Mouse (Mus musculus): ENCODE results near the gene Get4. TPM values are rescaled to one million over a fixed set of nuclear protein-coding genes. Genes with fewer than 3 reads are reported as not detected.

The Get4 gene
- polyA plus RNA-seq, 1 experiment from 2014 or later, result 138 TPM

DNA sequence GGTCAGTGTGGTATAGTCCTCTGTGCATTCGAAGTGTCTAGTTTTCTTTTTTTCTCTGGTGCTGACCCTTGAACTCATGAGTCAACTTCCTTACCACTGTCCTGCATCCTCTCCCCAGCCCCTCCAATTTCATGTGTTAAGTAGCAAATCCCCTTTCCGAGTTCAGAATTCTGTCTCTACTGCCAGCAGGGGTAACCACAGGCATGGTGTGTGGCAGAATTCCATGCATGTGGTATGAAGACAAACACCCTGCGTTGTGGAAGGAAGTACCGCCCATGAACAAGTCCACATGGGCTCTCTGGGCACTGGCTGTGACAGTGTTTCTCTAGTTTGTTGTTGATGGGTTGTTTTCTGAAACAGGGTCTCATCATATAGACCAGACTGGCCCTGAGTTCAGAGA lies 15.5 kb downstream of the Get4 start:
- Histone ChIP-seq H3K27me3 (no peaks in the 10 kb centered on the region), H3K4me1 (peaks cover 8% of the 10 kb centered on the region), H3K27ac (no peak overlapping the region), H3K4me3 (replicated peaks) (no peak overlapping the region), H3K4me2 (no peak overlapping the region), H3K36me3 (replicated peaks) (peaks cover 66% of the 10 kb centered on the region), H3K9me3 (no peaks in the 10 kb centered on the region), H3K9ac (no peak overlapping the region)
- ATAC-seq (ENCODE audit: low FRiP score), result no peak
- WGBS, result 87% methylated on average over 4 of the region's 4 CpGs

DNA sequence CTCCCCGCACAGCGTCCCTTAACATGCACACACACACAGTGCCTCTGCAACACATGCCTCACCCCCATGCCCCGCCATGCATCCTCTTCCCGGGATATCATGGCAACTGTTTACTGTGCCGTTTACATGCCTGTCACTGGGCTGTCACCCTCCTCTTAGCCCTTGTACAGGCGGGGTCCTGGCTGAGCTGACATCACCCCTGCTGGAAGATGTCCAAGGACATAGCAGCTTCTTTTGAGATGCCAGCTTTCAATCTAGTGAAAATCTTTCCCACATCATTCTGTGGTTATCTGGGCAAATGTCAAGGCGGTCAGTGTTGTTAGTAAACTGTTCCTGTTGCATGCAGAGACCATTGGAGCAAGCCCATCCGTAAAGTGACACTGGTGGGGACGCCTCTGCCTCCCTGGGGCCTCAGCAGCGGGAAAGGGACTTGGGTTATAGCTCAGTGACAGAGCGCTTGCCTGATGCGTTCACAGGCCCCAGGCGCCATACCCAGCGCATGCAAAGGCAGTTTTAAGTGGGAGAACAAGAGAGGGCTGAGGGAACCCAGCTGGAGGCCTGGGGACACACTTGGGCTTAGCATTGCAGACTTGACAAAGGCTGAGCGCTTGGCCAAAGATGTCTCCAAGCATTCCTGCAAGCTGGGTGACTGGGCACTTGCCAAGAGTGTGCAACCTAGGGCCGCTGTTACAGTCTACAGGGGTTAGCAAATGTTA lies 18.8 kb downstream of the Get4 start:
- Histone ChIP-seq H3K9me3 (no peaks in the 10 kb centered on the region), H3K9ac (no peak overlapping the region), H3K4me1 (peaks cover 8% of the 10 kb centered on the region), H3K4me2 (no peak overlapping the region), H3K27me3 (no peaks in the 10 kb centered on the region), H3K27ac (0 out of 2 replicates have a peak overlapping the region, but pooled peaks have one; percentile 42), H3K4me3 (replicated peaks) (no peak overlapping the region), H3K36me3 (replicated peaks) (peaks cover 33% of the 10 kb centered on the region)
- WGBS, result 70% methylated on average over 16 of the region's 16 CpGs
- ATAC-seq (ENCODE audit: low FRiP score), result no peak

DNA sequence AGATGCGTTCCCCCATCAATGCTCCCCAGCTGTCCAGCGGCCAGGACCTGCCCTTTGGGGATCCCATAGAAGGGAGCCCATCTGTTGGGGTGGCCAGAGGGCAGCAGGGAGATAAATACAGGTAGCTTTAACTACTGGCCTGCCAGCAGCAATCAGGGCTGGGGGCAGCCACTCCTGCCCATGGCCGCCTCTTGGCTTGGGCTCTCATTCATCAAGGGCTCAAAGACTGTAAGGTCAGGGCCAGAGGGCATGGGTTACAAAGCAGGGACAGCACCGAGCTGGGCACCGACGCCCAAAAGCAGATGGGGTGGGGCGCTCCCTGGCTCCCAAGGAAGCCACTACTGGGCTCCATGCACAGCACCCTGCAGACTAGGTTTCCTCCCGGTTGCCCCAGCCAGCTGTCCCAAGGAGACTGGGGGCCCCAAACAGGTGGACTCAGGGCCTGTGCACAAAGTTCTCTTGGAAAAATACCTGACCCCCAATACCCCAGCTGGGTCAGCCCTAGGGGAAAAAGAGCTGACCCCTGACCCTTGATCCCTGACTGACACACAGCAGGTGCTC lies 19.9 kb downstream of the Get4 start:
- Histone ChIP-seq H3K27ac (no peak overlapping the region), H3K27me3 (no peaks in the 10 kb centered on the region), H3K36me3 (replicated peaks) (peaks cover 22% of the 10 kb centered on the region), H3K4me2 (no peak overlapping the region), H3K4me1 (peaks cover 8% of the 10 kb centered on the region), H3K4me3 (replicated peaks) (no peak overlapping the region), H3K9me3 (no peaks in the 10 kb centered on the region), H3K9ac (no peak overlapping the region)
- WGBS, result 61% methylated on average over 8 of the region's 8 CpGs
- ATAC-seq (ENCODE audit: low FRiP score), result no peak

DNA sequence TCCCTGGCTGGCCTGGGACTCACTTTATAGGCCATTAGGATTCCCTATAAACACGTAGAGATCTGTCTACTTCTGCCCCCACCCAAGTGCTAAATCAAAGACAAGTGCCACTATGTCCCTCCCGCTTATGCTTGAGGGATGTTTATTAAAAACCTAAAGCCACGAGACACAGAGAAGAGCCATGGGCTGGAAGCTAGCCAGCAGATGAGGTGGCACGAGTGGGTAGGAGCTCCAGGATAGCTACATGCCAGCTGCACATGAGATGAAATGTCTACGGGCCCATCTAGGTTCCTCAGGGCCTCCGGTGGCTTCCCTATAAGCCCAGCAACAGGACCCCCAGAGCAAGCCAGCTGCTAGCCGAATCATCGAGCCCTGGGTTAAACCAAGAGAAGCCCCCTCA lies 25.2 kb downstream of the Get4 start:
- Histone ChIP-seq H3K9ac (no peak overlapping the region), H3K9me3 (no peaks in the 10 kb centered on the region), H3K4me1 (no peaks in the 10 kb centered on the region), H3K27ac (no peak overlapping the region), H3K4me2 (no peak overlapping the region), H3K36me3 (replicated peaks) (no peaks in the 10 kb centered on the region), H3K27me3 (peaks cover 4% of the 10 kb centered on the region; the same call in 1 of the 2 replicates), H3K4me3 (replicated peaks) (no peak overlapping the region)
- WGBS, result 87% methylated on average over 8 of the region's 8 CpGs
- ATAC-seq (ENCODE audit: low FRiP score), result no peak

DNA sequence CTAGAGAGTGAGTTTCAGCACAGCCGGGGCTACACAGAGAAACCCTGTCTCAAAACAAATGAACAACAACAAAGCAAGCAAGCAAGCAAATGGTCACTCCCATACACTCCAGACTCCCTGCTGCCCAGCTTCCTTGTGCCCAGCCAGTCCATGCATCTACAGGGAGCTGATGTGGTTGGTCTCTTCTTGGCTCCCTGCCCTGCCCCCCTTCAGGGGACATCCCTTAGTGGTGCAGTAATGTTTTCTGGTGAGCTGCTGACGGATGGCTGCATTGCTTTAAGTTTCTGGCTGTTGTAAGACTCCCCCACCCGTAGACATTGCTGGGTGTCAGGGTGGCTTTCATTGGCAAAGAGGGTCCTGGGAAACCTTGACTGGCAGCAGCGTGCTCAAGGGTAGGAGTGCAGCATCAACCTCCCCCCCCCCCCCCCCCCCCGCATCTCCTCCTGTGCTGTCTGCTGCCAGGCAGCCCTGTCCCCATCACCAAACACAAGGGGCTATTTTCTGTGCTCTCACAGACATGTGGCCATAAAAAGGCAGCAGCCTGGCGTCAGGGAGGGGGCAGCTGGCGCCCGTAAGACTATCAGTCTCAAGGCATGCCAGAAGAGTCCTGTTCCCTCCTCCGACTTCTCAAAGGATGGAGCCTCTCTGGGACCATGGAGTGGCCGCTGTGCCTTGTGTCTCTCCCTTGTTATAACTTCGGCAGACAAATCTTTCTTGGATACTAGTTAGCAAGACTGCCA lies 29.4 kb downstream of the Get4 start:
- H3K4me3 ChIP-seq (replicated peaks), result no peak overlapping the region
- ATAC-seq (ENCODE audit: low FRiP score), result no peak

DNA sequence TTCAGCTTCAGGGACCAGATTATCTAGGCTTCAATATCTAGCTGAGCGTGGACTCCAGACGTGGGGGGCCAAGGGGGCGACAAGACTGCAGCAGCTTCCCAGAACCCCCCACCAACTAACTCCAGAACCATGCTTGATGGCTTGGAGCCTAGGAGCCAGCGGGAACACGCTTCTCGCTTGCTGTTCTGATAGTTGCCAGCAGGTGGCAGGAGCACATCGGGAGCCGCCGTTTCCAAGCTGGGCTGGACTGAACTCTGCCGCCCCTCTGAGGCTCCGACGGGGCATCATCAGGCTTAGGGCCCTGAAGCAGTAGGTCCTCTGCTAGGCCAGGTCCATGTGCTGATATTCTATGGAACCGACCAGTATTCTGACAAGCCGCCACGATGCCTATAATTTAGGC lies 30.1 kb downstream of the Get4 start:
- H3K27ac ChIP-seq, result no peak overlapping the region
- ATAC-seq (ENCODE audit: low FRiP score), result peak; percentile 65
- H3K36me3 ChIP-seq (replicated peaks), result no peaks in the 10 kb centered on the region
- H3K4me1 ChIP-seq, result 0 out of 2 replicates have a peak, but pooled peaks cover 5% of the 10 kb centered on the region
- H3K9ac ChIP-seq, result no peak overlapping the region
- H3K27me3 ChIP-seq, result peaks cover 4% of the 10 kb centered on the region; the same call in 1 of the 2 replicates
- H3K4me2 ChIP-seq, result no peak overlapping the region
- H3K9me3 ChIP-seq, result no peaks in the 10 kb centered on the region
- WGBS, result 5% methylated on average over 15 of the region's 15 CpGs
- no peak overlapping the region for H3K4me3 ChIP-seq (replicated peaks)

More for the DNA sequence above, 29.4 kb downstream of the Get4 start:
- Histone ChIP-seq H3K27ac (no peak overlapping the region), H3K27me3 (peaks cover 4% of the 10 kb centered on the region; the same call in 1 of the 2 replicates), H3K4me2 (no peak overlapping the region), H3K36me3 (replicated peaks) (no peaks in the 10 kb centered on the region), H3K9me3 (no peaks in the 10 kb centered on the region), H3K4me1 (0 out of 2 replicates have a peak, but pooled peaks cover 5% of the 10 kb centered on the region), H3K9ac (no peak overlapping the region)
- 65% methylated on average over 10 of the region's 11 CpGs for WGBS

DNA sequence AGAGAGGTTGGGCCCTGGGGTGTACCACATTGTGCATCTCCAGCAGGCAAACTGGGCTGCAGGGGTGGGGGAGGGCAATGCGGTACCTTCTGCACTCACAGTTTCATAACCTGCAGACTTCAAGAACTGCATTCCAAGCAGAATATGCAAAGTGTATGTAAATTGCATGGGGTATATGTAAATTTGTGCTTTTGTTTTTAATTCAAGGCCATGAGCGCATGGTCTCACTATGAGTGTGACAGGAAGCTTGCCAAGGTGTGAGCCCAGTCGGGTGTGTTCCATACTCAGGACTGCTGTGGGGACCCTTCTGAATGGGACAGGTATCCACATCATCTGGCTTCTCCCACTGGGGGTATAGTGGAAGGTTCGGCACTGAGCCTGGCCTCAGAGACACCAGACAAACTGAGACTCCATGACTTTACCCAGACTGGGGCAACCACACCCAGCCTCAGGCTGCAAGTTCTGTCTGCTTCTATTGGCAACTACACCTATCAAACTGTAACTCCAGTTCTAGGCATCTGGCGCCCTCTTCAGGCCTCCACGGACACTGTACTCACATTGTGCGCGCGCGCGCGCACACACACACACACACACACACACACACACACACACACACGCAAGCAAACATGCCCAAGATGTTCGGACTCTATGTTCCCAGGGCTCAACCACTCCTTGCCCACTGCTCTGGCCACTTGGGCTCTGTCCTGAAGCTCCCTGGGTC lies 31.5 kb downstream of the Get4 start:
- Histone ChIP-seq H3K27me3 (peaks cover 4% of the 10 kb centered on the region; the same call in 1 of the 2 replicates), H3K4me1 (0 out of 2 replicates have a peak, but pooled peaks cover 5% of the 10 kb centered on the region), H3K36me3 (replicated peaks) (no peaks in the 10 kb centered on the region), H3K9me3 (no peaks in the 10 kb centered on the region), H3K4me2 (no peak overlapping the region), H3K9ac (no peak overlapping the region), H3K4me3 (replicated peaks) (no peak overlapping the region), H3K27ac (no peak overlapping the region)
- no peak for ATAC-seq (ENCODE audit: low FRiP score)
- 94% methylated on average over 14 of the region's 14 CpGs for WGBS

DNA sequence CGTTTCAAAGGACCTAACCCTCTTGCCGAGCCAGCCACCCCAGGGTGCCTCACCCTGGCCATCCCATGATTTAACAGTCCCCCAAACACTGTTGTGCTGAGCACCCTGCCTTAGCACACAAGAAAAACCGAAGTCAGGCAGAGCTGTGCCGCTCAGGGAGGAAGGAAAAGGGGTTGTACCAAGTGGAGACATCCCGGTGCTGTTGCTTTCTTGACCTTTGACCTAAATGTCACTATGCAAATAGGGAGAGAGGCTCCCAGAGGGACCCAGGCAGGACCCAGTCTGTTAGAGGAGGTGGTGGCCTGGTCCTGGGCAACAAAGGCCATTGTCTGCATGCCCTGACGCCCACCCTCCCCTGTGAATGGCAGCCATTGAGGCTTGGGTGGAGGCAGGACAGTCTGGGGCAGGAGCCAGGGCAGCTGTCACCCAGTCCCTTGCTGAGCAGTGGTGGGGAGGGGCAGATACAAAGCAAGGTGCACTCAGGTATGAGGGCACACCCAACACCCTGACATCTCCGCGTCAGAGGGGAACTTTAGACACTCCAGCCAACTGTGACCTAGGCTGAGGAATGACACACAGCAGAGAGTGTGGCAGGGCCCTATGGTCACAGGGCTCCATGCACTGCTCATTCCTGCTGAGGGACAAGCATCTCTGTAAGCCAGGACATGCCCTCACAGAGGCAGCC lies 33.4 kb downstream of the Get4 start:
- Histone ChIP-seq H3K27ac (no peak overlapping the region), H3K4me1 (0 out of 2 replicates have a peak, but pooled peaks cover 5% of the 10 kb centered on the region), H3K36me3 (replicated peaks) (no peaks in the 10 kb centered on the region), H3K27me3 (peaks cover 4% of the 10 kb centered on the region; the same call in 1 of the 2 replicates), H3K9me3 (no peaks in the 10 kb centered on the region), H3K9ac (no peak overlapping the region), H3K4me3 (replicated peaks) (no peak overlapping the region), H3K4me2 (no peak overlapping the region)
- WGBS, result 54% methylated on average over 8 of the region's 8 CpGs
- ATAC-seq (ENCODE audit: low FRiP score), result no peak

DNA sequence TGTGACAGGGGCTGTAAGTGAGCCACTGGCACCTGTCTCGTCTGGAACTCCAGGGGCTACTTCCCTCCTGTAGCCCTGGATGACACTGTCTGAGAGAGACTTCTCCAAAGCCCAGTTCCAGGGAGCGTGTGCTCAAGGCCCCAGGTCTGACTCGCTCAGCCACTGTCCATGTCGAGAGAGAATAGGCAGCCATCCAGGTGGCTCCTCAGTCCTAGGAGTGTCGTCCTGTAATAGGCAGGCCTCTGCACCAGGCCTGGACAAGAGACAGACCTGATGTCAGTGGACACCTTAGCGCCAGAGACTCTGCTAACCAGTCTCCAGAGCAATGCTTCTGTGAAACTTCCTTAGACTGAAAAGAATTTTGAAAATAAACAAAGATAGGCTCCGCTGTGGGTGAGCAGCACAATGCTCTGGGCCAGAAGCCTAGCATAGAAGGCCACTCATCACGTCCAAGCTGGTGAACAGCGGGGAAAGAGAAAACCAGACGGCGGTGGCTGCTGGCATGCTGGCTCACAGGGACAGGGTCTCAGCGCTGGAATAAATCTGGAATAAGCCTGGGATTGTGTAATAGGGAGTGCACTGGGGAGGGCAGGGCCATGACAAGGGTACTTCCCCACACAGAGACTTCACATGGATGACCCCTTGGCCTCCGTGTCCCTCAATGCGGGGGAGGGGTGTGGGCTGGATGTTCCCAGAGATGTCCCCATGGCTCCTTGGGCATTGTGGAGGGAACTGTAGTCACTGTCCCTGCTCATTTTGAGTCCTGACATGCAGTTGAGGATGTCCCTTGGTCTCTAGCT lies 34.2 kb downstream of the Get4 start:
- no peak overlapping the region for H3K27ac ChIP-seq
- H3K9ac ChIP-seq, result no peak overlapping the region

DNA sequence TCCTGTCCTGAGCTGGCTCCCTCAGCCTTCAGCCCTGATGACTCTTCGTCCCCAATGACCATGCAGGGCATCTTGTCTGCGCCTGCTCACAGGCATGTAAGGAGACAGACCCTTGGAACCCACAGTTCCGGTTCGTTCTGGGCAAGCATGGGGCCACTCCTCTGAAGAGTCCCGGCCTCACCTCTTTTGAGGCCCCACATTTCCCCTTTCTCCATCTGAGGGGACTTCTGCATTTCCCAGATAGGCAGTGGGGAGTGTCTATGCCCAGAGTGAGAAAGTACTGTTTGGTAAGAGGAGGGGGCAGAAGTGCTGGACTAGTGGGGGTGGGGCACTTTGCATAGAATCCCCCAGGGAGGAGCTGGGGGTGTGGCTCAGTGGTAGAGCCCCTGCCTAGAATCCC lies 35.0 kb downstream of the Get4 start:
- WGBS, result 94% methylated on average over 5 of the region's 5 CpGs
- Histone ChIP-seq H3K4me3 (replicated peaks) (no peak overlapping the region), H3K27ac (no peak overlapping the region), H3K9ac (no peak overlapping the region), H3K4me2 (no peak overlapping the region), H3K4me1 (0 out of 2 replicates have a peak, but pooled peaks cover 5% of the 10 kb centered on the region), H3K27me3 (no peaks in the 10 kb centered on the region), H3K36me3 (replicated peaks) (no peaks in the 10 kb centered on the region), H3K9me3 (no peaks in the 10 kb centered on the region)
- ATAC-seq (ENCODE audit: low FRiP score), result no peak

More for the DNA sequence above, 34.2 kb downstream of the Get4 start:
- no peaks in the 10 kb centered on the region for H3K9me3 ChIP-seq
- no peak overlapping the region for H3K4me3 ChIP-seq (replicated peaks)
- H3K36me3 ChIP-seq (replicated peaks), result no peaks in the 10 kb centered on the region
- peaks cover 4% of the 10 kb centered on the region; the same call in 1 of the 2 replicates for H3K27me3 ChIP-seq
- ATAC-seq (ENCODE audit: low FRiP score), result no peak
- no peak overlapping the region for H3K4me2 ChIP-seq
- WGBS, result 78% methylated on average over 14 of the region's 14 CpGs
- 0 out of 2 replicates have a peak, but pooled peaks cover 5% of the 10 kb centered on the region for H3K4me1 ChIP-seq

DNA sequence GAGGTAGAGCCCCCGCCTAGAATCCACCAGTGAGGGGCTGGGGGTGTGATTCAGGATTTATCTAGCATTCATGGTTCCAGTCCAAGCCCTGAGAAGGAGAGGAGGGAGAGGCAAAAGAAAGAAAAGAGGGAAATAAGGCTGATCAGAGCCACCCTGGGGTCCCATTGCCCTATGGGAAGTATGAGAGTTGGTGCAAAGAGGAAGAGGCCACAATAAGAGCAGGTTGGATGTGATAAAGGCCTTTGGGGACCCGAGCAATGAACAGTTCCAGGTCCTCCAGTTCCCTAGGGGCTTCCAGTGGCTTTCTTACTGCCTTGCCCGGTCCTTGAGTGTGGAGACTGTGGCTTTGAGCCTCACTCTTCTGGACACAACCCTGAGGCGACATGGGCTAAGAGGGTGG lies 35.7 kb downstream of the Get4 start:
- H3K36me3 ChIP-seq (replicated peaks), result no peaks in the 10 kb centered on the region
- H3K9me3 ChIP-seq, result no peaks in the 10 kb centered on the region
- H3K4me1 ChIP-seq, result 0 out of 2 replicates have a peak, but pooled peaks cover 3% of the 10 kb centered on the region
- H3K27me3 ChIP-seq, result no peaks in the 10 kb centered on the region
- H3K9ac ChIP-seq, result no peak overlapping the region
- no peak for ATAC-seq (ENCODE audit: low FRiP score)
- no peak overlapping the region for H3K4me3 ChIP-seq (replicated peaks)
- H3K4me2 ChIP-seq, result no peak overlapping the region
- no peak overlapping the region for H3K27ac ChIP-seq
- WGBS, result 88% methylated on average over 4 of the region's 4 CpGs

Measured in forebrain, embryonic 12.5 days (tissue).